Mouse (Mus musculus) cerebellum, adult 2 months (tissue): ENCODE measurements at regions not wholly inside any gene's neighbourhood (a gene's known extent, or its start where the extent isn't known, plus 50 kb on each side); places are given as distances from the start of the nearest gene placed in this dataset.

Experiments
- CTCF ChIP-seq: fragments of 200-500 bp; IDR thresholded peaks from 2 replicates; pipeline ENCODE4 v1.5.1; 2011; ENCODE audit warnings: low read depth, mild to moderate bottlenecking, control low read depth, low read length, moderate library complexity, borderline replicate concordance; ENCODE audit not compliant: insufficient read depth
- POLR2A ChIP-seq: fragments of 200-500 bp; IDR thresholded peaks from 2 replicates; pipeline ENCODE4 v1.6.1; 2011; ENCODE audit warnings: low read length, control low read depth, borderline replicate concordance; ENCODE audit not compliant: insufficient read depth

DNA sequence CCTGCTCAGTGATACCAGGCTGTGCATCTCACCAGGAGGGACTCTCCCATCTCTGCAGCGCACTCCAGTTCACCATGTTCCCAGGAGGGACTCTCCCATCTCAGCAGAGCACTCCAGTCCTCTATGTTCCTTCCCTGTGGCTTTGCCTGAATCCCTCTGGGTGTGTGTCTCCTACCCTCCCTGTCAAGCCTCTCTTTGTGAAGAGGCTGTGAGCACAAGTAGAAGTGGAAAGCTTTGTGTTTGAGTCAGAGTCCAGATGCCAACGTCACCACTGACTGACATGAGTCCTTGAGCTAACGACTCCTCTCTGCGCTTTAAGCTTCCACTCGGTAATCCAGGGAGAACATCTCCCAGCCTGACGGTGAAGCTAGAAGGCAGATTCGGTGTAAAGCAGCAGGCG is 583.5 kb downstream of the Zfp706 start:
- TF ChIP-seq CTCF (no peak), POLR2A (no peak)
